Mouse (Mus musculus): Measurements from ENCODE around the gene Plekha5.

Gene Plekha5

GRCm38 (mm10) chr6:140423846-140424200 lies at the start of gene Plekha5:
Gene Plekha5 (plus strand): TSS chr6:140424054.
- DNase-seq (ENCODE audit: low spot score in 2 of 2) = peak in 1 of 2 experiments; percentile 72

- DNase-seq (ENCODE audit: low spot score in 2 of 2) = no peak
These were observed 48.2 kb upstream of the Plekha5 start for GRCm38 (mm10) chr6:140375671-140376070.

- no peak for DNase-seq (ENCODE audit: low spot score in 2 of 2)
These were observed 43.3 kb upstream of the Plekha5 start for GRCm38 (mm10) chr6:140380588-140380987.

- DNase-seq (ENCODE audit: low spot score in 2 of 2) = no peak
These were observed 42.7 kb upstream of the Plekha5 start for GRCm38 (mm10) chr6:140381162-140381561.

GRCm38 (mm10) chr6:140383580-140384400 lies 40.1 kb upstream of the Plekha5 start:
- no peak for DNase-seq (ENCODE audit: low spot score in 2 of 2)

- no peak for DNase-seq (ENCODE audit: low spot score in 2 of 2)
These were observed 27.2 kb upstream of the Plekha5 start for GRCm38 (mm10) chr6:140396687-140397086.

- no peak for DNase-seq (ENCODE audit: low spot score in 2 of 2)
These were observed 21.0 kb upstream of the Plekha5 start for GRCm38 (mm10) chr6:140402766-140403310.

GRCm38 (mm10) chr6:140411996-140412395 lies 11.9 kb upstream of the Plekha5 start:
- DNase-seq (ENCODE audit: low spot score in 2 of 2) = no peak

- no peak for DNase-seq (ENCODE audit: low spot score in 2 of 2)
These were observed 611 bp upstream of the Plekha5 start for GRCm38 (mm10) chr6:140423041-140423845.

- DNase-seq (ENCODE audit: low spot score in 2 of 2) = peak; percentile 57 to 63
These were observed 542 bp downstream of the Plekha5 start for GRCm38 (mm10) chr6:140424201-140424990.

- DNase-seq (ENCODE audit: low spot score in 2 of 2) = peak in 1 of 2 experiments; percentile 24
These were observed 1.1 kb downstream of the Plekha5 start for GRCm38 (mm10) chr6:140424991-140425361.

GRCm38 (mm10) chr6:140429236-140429635 lies 5.4 kb downstream of the Plekha5 start:
- no peak for DNase-seq (ENCODE audit: low spot score in 2 of 2)

GRCm38 (mm10) chr6:140432363-140432762 lies 8.5 kb downstream of the Plekha5 start:
- no peak for DNase-seq (ENCODE audit: low spot score in 2 of 2)

GRCm38 (mm10) chr6:140443374-140443773 lies 19.5 kb downstream of the Plekha5 start:
- DNase-seq (ENCODE audit: low spot score in 2 of 2) = no peak

GRCm38 (mm10) chr6:140444147-140444546 lies 20.3 kb downstream of the Plekha5 start:
- no peak for DNase-seq (ENCODE audit: low spot score in 2 of 2)

- no peak for DNase-seq (ENCODE audit: low spot score in 2 of 2)
These were observed 21.1 kb downstream of the Plekha5 start for GRCm38 (mm10) chr6:140444855-140445465.

- DNase-seq (ENCODE audit: low spot score in 2 of 2) = no peak
These were observed 24.3 kb downstream of the Plekha5 start for GRCm38 (mm10) chr6:140448010-140448739.

- DNase-seq (ENCODE audit: low spot score in 2 of 2) = no peak
These were observed 26.8 kb downstream of the Plekha5 start for GRCm38 (mm10) chr6:140450693-140451092.

- no peak for DNase-seq (ENCODE audit: low spot score in 2 of 2)
These were observed 28.9 kb downstream of the Plekha5 start for GRCm38 (mm10) chr6:140452736-140453135.

GRCm38 (mm10) chr6:140453454-140453853 lies 29.6 kb downstream of the Plekha5 start:
- no peak for DNase-seq (ENCODE audit: low spot score in 2 of 2)

GRCm38 (mm10) chr6:140454388-140454787 lies 30.5 kb downstream of the Plekha5 start:
- no peak for DNase-seq (ENCODE audit: low spot score in 2 of 2)
